Mouse (Mus musculus): Measurements from ENCODE around the gene Btbd35f25. TPM values are rescaled to one million over a fixed set of nuclear protein-coding genes. Genes with fewer than 3 reads are reported as not detected.

Btbd35f25 gene
- polyA plus RNA-seq (2014; fragmentation: Illumina TruSeq; extraction: RNeasy Lipid Tissue Mini Kit (QIAGEN cat#74804); ENCODE audit: low read depth, low replicate concordance), result not detected

DNA sequence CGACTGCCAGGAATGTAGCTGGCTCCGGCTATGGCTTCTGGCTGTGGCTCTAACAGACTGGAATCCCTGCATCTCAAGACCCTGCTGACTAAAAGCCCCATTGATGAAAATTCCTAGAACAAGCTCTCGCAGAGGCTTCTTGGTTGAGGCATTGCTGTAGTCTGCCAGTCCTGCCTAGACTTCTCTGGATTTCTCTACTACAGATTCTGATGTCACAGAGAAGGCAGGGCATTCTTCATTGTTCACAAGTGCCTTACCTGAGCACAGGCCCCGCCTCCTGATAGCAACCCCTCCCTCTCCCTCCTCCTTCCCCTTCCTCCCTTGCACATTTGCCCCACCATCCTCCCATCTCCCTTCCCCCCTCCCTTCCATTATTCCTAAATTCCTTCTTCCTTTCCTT, at the start of gene Btbd35f25:
Gene Btbd35f25, minus strand, starts transcription at position 101 of the 400 bp plus-strand sequence.

Other genes with a start within 250 kb of the Btbd35f25 start
- not detected for gene Gm21883, start 142.9 kb downstream of the Btbd35f25 start, polyA plus RNA-seq (2014; fragmentation: Illumina TruSeq; extraction: RNeasy Lipid Tissue Mini Kit (QIAGEN cat#74804); ENCODE audit: low read depth, low replicate concordance)
- gene Spin2e, start 98.2 kb downstream of the Btbd35f25 start, polyA plus RNA-seq (2014; fragmentation: Illumina TruSeq; extraction: RNeasy Lipid Tissue Mini Kit (QIAGEN cat#74804); ENCODE audit: low read depth, low replicate concordance), result not detected
- not detected for gene Gm21637, start 244.9 kb upstream of the Btbd35f25 start, polyA plus RNA-seq (2014; fragmentation: Illumina TruSeq; extraction: RNeasy Lipid Tissue Mini Kit (QIAGEN cat#74804); ENCODE audit: low read depth, low replicate concordance)

Measured in heart, adult 10 weeks (tissue).